Mouse (Mus musculus) adrenal gland, postnatal 10 days (tissue): ENCODE data around the gene Asgr1. TPM values are rescaled to one million over a fixed set of nuclear protein-coding genes. Genes with fewer than 3 reads are reported as not detected.
A peak's percentile ranks its signal among the peaks of the same experiment; 100 is the strongest.

Experiments used
- DNase-seq: peaks from one replicate; pipeline ENCODE4 v3.0.0; 2021; ENCODE audit warnings: mixed read lengths
- total RNA-seq, 2 experiments: library from RNA; stranded (reverse); gene quantifications; 2 replicates each; pipeline ENCODE4 v1.2.3; 2021

Asgr1 gene
- total RNA-seq, 2 experiments from 2014 or later, result 35.0 to 76.1 TPM

DNA sequence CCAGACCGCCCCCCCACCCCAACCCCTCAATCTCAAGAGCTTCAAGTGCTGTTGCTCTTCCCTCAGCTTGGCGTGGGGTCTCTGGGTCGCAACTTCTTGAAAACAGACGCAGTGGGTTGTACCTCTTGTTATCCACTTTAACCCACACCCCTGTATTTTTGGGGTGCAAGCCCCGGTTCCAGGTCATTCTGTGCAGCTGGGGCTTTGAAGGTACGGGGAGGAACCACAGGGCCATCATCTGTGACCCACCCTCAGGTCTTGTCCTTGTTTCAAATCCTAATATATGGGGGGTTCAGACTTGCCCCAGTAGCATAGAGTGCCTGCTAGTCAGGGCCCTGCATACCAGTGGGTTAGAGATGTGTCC lies 29.8 kb upstream of the Asgr1 start:
- peak; percentile 3 for DNase-seq

DNA sequence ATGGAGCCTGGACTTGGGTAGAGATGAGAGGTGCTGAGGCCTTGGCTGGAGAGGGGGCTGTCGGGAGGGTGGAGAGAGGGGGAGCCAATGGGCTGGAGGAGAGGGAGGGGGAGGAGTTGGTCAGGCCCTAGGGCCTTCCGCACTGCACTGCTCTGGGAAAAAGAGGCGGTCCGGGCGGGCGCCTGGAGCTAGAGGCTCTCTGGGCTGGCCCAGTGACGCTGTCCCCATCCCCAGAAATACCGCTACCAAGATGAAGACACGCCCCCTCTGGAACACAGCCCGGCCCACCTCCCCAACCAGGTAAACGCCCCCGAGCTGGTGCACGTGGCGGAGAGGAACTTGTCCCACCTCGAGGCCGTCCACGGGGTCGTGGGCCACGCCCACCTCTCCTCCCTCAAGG lies 27.2 kb upstream of the Asgr1 start:
- DNase-seq, result peak; percentile 64

DNA sequence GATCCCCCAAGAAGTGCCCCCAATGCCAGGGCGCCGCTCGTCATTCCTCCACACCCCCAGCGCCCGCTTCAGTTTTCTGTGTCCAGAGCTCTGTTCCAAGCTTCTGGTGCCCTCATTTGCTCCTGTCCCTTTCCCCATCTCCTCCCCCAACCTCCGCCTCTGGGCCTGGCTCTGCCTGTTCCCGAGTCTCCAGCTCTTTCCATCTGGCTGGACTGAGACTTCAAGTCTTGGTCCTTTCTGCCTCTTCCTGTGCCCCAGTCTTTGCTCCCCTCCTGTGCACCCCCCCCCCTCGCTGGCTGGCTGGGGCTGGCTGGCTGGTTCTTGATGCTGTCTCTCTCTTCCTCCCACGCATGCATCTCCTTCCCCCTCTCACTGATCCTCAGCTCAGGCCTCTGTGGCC lies 26.5 kb upstream of the Asgr1 start:
- peak; percentile 41 for DNase-seq

DNA sequence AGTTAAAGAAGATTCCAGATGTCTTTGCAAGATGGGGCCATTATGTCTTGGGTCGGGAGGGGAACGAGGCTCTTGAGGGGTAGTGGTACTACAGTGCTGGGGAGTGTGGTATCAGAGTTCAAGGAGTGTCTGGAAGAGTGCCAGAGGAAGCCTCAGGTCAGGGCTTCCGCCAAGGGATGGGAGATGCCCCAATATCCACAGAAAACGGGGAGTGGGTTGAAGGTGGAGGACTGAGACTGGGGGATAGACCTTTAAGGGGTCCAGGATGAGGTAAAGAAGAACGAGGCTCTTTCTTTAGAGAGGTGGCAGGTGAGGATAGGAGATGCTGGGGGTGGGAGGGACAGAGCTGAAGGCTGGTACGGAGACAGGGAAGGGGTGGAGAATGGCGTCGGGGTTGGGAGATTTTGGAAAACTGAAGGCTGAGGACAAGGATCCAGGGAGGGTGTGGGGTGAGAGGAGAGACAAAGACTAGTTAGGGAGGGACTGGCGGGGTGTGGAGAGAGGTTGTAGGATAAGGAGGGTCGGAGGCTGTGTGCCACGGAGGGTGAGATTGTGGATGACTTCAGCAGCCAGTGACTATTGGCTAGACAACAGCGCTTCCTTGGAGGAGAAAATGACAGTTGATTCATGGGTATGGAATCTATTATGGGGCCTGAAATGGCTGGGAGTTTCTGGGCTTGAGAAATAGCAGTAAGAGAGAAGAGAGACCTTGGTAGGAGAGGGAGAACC lies 25.3 kb upstream of the Asgr1 start:
- no peak for DNase-seq

DNA sequence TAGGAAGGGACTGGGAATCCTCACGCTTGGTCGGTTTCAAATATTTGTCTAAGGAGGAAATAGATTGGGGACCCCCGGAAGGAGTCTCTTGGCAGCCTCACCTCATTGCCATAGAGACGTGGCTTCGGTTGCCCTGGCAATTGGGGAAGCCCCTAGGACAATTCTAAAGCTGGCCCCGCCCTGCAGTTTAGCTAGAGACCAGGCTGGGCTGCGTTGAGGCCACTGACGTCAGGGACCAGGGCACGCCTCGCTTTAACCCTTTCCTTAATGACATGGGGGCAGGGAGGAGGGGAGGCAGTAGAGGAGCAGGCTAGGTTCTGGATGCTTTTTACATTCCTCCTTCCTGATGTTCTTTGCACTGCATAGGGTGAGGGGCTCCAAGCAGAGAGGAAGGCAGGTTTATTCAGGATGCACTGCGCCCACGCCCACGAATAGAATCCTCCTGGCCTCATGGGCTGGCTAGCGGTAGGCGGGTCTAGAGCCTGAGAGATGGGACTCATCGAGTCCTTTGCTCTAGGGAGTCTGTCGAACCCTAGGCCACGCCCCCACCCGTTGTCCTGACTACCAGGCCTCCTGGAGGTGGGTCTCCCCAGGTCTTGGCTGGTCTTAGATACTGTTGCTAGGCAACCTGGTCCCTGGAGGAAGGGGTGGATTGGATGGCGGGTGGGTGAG lies 24.6 kb upstream of the Asgr1 start:
- peak; percentile 74 for DNase-seq

DNA sequence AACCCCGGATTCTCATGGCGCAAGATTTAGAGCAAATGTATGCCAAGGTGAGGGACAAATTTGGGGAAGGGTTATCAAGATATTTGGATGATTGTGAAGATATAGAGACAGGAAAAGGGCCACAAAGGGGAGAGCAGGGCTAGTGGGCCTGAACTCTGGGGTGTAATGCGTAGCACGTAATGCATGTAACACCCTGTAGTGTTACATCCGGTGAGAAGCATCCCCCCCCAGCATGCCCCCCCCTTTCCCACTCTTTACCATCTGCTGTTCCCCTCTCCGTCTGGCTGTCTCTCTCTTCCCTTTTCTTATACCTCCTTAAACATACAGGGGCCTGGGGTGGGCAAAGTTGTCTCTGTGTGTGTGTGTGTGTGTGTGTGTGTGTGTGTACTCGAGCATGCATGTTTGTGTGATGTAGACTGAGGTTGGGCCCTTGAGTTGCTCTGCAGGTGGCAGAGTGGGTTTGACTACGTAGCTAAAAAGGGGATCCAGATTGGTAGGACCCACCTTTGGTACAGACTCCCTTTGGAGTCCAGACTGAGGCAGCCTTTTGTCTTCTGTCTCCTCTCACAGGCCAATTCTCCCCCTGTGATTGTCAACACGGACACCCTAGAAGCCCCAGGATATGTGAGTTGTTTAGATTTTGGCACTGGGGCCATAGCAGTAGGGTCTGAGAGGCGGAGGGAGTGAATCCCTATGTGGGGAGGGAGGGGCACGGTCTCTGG lies 23.9 kb upstream of the Asgr1 start:
- no peak for DNase-seq

DNA sequence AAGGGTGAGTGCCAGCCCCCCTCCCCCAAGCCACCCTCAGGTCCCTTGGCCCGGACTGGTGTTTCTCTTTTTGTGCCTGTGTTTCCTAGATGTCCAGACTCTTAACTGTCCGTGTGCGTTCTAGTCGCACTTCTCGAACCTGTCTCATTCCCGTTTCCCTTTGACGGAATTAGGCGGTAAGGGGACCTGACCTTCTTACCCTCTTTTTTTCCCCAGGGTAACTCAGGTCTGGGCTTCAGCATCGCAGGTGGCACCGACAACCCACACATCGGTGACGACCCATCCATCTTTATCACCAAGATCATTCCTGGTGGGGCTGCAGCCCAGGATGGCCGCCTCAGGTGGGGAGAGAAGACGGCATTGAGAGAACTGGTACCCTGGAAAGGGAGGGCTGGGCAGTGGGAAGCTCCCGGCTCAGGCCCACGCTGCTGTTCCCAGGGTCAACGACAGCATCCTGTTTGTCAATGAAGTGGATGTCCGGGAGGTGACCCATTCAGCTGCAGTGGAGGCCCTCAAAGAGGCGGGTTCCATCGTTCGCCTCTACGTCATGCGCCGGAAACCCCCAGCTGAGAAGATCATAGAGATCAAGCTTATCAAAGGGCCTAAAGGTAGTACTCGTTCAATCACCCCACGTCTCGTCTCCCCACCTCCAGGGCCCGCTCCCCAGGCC lies 23.1 kb upstream of the Asgr1 start:
- no peak for DNase-seq

DNA sequence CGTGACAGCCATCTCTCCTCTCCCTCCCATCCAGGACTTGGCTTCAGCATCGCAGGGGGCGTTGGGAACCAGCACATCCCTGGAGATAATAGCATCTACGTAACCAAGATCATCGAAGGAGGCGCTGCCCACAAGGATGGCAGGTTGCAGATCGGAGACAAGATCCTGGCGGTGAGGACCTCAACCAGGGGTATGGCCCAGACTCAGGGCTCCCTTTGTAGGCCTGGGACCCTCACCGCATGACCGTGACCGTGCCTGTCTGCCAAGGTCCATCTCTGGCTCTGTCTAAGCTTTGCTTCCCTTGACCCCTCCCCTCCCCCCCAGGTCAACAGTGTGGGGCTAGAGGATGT lies 22.6 kb upstream of the Asgr1 start:
- DNase-seq, result no peak

DNA sequence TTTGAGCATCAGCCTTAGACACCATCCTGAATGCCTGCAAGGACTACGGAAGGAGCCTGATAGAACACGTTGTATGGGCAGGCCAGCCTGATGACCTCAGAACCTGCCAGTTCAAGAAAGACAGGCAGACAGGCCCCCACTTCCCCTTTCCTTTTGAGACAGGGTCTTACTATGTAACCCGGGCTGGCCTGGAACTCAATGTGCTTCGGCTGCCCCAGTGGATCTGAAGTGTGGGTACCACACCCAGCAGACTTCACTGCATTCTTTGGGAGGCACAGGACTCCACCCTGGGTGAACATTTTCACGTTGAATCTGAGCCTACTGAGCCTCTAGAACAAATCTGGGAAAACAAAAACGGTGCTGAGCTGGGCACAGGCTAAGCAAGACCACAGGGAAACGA lies 15.7 kb upstream of the Asgr1 start:
- DNase-seq, result no peak

DNA sequence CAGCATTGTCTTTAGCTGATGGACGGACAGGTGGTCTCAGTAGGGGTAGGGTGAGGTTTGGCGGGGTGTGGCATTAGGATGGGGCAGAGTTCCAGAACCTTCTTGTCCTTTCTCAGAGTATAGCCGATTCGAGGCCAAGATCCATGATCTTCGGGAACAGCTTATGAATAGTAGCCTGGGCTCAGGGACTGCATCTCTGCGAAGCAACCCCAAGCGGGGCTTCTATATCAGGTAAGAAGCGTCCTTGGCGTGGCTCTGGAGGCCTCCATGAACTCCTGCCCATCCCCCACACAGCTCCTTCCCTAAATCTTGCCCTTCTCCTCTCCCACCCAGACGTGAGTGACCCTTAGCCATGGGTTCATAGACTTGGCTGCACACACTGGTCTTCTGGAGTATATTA lies 14.3 kb upstream of the Asgr1 start:
- DNase-seq, result no peak

DNA sequence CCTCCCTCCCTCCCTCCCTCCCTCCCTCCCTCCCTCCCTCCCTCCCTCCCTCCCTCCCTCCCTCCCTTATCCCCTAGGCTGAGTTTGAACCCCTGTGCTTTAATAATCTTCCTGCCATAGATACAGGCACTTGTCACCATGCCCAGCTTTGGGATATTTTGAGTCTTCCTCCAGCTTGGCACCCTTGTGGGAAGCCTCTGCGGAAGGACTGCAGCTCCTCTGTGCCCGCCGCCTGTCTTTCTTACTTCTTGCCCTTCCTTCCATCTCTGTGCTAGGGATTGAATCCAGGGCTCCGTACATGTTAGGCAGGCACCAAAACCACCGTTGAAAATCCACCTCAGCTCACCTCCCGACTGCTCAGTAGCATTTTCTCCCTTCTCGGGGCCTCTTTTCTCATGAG lies 13.7 kb upstream of the Asgr1 start:
- no peak for DNase-seq

DNA sequence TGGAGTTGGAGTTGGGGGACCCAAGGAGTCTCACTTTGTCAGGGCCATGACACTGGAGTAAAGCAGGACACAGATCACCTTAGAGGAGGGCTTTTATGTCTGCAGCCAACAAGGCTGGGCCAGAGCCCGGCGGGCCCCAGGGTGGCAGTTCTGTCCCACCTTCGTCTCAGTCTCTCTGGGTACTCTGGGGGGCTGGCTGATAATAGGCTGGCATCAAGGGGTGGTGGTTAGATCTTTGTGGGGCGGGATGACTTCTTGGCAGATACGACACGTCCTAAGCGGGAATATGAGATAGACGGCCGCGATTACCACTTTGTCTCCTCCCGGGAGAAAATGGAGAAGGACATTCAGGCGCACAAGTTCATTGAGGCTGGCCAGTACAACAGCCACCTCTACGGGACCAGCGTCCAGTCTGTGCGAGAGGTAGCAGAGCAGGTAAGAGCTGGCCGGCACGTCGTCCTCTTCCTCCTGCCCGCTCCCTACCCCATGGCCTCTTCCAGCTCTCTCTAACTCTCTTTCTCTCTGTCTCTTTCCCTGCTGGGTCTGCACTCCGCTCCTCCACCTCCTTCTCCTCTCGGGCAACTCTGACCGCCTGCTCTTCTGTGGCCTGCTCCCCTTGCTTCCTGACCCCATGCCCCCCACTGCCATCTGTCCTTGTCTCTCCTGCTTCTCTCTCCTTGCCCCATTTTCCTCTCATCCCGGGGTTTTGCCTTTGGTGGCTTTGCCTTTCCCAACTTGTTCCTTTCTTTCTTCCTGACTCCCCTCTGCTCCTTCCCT lies 11.4 kb upstream of the Asgr1 start:
- no peak for DNase-seq

DNA sequence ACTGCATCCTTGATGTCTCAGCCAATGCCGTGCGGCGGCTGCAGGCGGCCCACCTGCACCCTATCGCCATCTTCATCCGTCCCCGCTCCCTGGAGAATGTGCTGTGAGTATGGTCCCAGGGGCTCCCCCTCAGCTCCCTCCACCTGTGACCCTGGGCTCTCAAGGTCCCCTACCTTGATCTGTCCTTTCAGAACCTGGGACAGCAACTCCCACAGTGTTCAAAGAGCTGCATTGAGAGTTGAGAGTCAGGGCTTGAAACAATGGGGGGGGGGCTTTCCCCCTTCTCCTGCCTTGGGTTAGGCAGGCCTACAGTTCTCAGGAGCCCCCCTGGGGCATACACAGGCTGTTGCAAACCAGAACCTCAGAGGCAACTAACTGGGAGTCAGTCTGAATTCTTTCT lies 10.2 kb upstream of the Asgr1 start:
- DNase-seq, result no peak

DNA sequence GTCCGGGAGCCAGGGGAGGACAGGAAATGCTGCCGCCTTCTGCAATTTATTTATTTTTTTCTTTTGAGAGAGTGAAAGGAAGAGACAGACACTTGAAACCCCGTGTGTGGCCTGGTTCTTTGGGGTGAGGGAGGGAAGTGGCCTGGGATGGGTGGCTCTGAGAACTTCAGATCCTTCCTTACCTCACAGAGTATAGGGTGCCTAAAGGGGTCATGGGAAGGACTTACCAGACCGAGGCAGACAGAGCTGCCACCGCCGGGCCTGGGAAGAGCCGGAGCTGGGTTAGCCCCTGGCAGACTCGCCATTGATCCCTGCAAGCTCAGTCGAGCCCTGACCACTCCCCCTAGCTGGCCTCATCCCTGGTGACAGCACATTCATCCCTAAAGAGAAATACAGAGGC lies 8.4 kb upstream of the Asgr1 start:
- DNase-seq, result no peak

DNA sequence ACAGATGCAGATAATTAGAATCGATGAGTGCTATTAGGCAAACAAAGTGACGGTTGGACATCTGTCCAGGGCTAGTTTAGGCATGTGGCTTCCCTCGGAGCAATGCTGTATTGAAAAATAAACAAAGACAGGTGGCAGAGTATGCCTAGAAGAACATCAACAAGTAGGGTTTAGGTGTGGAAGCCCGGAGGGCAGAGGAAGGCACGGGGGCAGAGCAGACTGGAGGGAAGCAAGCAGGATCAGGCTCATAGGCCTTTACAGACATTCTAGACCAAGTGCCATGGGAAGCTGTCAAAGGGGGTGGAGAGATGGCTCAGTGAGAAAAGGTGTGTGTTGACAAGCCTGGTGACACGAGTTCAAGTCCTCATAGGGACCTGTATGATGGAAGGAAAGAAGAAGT lies 4.5 kb upstream of the Asgr1 start:
- DNase-seq, result no peak

DNA sequence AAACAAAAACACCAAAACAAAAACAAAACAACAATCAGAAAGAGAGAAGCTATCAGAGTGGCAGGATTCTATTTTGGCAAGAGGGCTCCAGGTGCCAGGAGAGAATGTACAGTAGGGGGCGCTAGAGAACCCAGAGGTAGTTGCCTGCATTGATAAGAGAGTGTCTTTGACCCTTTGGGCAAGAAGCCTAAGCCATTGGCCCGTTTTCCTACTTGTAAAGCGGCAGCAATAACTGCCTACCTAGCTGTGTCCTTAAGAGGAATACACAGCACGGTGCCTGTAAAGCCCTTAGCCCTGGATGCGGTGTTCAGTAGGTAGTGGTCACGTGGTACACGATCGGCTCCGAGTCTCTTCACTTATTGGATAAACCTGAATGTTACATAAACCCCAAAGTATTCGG lies 4.1 kb upstream of the Asgr1 start:
- DNase-seq, result peak; percentile 42

DNA sequence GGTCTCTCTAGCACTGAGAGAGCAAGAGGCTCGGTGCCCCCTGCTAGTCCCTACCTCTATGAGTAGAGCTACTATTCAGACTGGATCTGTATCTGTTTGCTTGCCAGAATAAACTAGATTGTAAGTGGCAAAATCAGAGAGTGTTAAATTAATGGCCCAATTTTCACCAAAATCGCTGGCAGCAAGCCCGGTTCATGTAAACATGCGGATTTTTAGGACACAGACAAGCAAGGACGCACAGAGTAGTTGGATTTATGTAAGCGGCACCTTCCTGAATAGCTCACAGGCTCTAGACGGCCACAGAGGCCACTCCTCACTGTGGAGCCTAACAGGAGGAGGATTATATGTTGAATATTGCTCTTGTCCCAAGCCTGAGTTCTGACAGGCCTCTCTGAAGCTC lies 729 bp upstream of the Asgr1 start:
- no peak for DNase-seq

DNA sequence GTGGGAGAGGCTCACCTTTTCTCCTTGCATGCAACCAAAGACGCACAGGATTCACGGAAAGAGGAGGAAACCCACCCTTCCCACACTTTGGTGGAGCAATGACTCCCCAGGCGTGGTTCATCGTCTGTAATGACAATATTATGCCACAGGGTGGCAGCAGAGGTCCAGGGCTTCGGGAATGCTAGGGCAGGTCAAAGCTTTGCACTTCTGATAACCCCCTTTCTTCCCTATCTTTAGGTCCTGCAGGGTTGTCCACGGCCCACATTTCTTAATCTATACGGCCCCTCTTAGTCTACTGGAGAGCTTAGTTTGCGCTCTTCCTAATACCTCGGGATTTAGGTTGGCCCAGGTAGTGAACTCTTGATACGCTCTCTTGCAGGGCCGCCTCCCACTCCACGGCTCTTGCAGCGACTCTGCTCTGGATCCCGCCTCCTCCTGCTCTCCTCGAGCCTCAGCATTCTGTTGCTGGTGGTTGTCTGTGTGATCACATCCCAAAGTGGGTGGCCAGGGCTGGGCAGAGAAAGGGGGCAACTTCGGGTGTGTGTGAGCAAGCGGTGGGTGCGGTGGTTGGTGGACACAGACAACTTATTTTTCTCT lies 1.8 kb downstream of the Asgr1 start:
- DNase-seq, result peak; percentile 89

DNA sequence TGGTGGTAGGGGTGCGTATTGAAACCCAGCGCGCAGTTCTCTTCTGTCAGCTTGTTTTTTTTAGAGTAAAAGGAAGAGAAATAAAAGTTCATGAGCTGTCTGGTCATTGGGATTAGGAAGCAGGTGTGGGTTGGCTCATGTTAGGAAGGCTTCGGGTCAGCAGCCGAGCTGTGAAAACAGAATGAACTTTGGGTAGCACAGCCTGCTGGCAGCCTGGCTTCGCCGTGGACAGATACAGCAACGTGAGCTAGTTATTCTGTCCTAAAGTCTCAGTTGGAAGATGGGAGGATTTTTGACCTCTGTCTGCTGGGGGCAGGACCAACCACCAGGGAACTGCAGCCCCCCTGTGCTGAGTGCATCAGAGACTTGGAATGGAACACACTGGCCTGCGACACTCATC lies 3.9 kb downstream of the Asgr1 start:
- DNase-seq, result no peak

DNA sequence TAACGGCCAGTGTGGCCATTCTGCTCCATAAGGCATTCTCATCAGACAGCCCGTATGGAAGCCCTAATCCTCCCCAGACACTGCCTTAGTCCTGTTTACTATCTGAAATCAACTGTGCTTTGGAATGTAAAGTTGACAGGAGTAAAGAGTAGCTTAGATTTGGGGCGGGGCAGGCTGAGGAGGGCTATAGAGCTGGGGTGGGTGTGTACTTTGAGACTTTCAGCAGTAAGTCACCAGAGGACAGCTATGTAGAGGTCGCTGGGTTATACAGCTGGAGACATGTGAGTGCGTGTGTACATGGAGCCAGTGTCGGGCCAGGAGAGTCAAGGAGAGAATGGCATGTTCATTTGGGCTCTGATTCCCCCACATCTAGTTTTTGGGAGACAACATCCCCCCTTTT lies 6.0 kb downstream of the Asgr1 start:
- DNase-seq, result no peak

DNA sequence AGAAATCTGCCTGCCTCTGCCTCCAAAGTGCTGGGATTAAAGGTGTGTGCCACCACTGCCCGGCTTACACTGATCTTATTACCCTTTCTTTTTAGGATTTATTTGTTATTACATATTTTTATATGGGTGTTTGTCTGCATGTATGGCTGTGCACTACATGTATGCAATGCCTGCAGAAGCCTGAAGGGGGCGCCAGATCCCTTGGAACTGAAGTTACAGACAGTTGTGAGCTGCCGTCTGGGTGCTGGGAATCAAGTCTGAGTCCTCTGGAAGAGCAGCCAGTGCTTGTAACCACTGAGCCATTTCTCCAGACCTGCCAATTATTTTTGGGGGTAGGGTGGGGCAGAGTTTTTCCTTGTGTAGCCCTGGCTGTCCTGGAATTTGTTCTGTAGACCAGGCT lies 9.2 kb downstream of the Asgr1 start:
- no peak for DNase-seq

DNA sequence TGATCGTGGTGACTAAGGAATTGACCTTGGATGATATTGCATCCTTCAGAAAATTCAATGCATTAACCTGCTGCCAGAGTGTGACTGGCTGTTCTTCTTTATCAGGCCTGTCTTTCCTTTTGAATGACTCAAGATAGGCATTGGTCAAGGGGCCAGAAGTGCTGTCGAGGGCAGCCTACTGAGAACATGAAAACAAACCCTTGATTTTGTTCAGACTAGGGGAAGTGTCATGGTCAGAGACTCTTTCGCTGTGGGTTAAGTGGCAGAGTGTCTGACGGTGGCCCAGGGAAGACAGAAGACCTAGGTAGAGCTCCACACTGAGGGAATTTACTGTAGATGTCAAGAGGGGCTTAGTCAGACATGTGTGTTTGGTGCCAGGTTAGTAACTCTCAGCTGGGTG lies 12.8 kb downstream of the Asgr1 start:
- peak; percentile 39 for DNase-seq
